Mouse (Mus musculus): ENCODE measurements around the gene Ppm1h. TPM values are rescaled to one million over a fixed set of nuclear protein-coding genes. Genes with fewer than 3 reads are reported as not detected.
A peak's percentile ranks its signal among the peaks of the same experiment; 100 is the strongest.

The Ppm1h gene
- total RNA-seq, 2 experiments from 2014 or later: 88.0 to 98.7 TPM

DNA sequence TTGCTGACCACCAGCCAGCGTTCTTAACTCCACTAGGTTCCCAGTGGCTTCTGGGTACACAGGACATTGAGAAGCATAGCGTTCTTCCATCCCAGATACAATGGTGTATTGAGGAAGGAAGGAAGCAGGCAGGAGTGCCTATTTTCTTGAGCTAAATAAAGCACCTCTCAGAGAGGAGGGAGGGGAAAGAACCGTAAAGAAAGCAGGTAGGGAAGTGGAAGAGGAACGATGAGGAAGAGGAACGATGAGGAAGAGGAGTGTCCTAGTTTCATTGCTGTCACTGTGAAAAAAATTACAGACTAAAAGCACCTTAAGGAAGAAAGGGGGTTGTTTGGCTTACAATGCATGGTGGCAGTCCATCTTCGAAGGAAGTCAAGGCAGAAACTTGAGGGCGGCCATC, 291.6 kb downstream of the Ppm1h start:
- DNase-seq (ENCODE audit: low spot score in 2 of 2): no peak
- intact Hi-C loops (cut with DNase I): no loop called here

DNA sequence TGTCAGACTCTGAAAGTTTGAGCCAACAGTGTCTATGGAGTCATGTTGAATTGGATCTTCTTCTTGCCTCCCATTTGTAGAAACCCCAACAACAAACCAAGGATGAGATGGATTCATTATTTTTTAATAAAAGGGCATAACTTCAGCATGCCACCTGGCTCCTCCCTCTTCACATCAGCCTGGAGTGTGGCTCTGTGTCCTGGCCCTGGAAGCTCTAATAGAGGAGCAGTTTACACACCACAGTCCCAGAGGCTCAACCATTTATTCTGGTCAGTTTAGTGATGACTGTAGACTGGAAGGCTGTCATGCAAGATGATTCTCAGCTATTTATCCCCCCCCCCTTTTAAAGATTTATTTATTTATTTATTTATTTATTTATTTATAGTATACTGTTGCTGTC, 294.7 kb downstream of the Ppm1h start:
- intact Hi-C loops (cut with DNase I): no loop called here
- DNase-seq (ENCODE audit: low spot score in 2 of 2): no peak

DNA sequence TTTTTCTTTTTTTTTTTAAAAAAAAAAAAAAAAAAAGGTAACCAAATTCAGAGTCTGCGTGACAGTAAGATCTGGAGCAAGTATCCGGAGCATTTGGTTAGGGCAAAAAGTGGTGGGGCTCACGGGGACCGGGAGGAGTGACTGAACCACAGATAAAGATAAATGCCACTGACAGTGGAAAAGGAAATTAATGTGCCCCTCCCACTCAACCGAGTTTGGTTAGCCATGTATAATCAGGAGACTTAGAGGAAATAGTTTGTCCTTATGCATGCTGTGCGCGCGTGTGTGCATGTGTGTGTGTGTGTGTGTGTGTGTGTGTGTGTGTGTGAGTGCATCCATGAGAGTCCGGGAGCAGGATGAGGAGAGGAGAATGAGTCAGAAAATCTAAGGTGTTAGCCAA, 297.5 kb downstream of the Ppm1h start:
- intact Hi-C loops (cut with DNase I): no loop called here
- no peak for DNase-seq (ENCODE audit: low spot score in 2 of 2)

DNA sequence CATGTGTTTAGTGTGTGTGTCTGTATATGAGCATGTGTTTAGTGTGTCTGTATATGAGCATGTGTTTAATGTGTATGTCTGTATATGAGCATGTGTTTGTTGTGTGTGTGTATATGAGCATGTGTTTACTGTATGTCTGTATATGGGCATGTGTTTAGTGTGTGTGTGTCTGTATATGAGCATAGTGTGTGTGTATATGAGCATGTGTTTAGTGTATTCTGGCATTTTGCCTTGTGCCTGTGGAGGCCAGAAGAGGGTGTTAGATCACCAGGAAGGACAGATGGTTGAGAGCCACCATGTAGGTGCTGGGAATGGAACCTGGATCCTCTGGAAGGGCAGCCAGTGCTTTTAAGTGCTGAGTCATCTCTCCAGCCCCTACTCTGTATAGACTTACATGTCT, 300.8 kb downstream of the Ppm1h start:
- no peak for DNase-seq (ENCODE audit: low spot score in 2 of 2)
- intact Hi-C loops (cut with DNase I): no loop called here

DNA sequence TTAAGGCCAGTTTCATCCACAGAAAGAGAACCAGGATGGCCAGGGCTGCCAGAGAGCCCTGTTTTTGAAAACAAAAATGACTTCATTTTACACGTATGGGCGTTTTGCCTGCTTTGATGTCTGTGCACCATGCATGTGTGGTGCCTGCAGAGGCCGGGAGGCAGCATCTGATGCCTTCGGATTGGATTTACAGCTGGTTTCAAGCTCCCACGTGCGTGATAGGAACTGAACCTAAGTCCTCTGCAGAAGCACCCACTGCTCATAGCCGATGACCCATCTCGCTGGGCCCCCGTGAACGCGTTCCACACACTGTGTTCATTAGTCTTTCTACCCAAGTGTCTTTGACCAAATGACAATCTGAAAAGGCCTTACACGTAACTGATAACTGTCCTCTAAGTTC, 301.6 kb downstream of the Ppm1h start:
- no peak for DNase-seq (ENCODE audit: low spot score in 2 of 2)
- intact Hi-C loops (cut with DNase I): loop anchor here (10.0 kb wide), 1 partner anchor 295 kb away; no protein-coding TSS in a partner anchor

DNA sequence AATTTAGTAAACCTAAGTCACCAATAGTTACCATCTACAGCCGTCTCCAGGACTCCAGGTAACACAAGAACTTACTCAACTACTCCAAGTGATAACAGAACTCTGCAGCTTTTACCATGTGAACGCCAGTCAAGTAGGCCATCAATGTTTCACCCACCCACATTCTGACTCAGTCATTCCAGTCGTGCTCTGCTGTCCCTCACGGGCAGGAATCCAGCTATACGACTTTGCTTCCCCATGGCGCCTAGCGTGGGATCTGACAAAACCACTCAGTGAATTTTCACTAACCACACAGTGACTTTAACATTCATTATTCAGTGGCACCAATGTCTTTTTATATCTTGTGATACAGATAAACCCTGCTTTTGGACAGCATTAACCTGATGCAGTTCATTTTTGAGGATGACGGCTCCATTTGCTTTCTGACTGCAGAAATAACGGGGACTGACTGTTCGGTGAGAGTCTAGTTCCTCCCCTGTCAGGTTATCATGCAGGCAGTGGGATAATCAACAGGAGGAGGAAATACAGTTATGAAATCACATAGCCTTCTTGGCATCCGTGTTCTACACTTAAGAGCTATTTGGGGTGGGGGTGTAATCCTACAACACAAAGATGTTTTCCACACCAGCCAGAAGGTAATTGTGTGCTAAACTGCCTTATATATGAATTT, 304.5 kb downstream of the Ppm1h start:
- intact Hi-C loops (cut with DNase I): loop anchor here (10.0 kb wide), 1 partner anchor 298 kb away; no protein-coding TSS in a partner anchor
- peak in 1 of 2 experiments; percentile 66 for DNase-seq (ENCODE audit: low spot score in 2 of 2)

DNA sequence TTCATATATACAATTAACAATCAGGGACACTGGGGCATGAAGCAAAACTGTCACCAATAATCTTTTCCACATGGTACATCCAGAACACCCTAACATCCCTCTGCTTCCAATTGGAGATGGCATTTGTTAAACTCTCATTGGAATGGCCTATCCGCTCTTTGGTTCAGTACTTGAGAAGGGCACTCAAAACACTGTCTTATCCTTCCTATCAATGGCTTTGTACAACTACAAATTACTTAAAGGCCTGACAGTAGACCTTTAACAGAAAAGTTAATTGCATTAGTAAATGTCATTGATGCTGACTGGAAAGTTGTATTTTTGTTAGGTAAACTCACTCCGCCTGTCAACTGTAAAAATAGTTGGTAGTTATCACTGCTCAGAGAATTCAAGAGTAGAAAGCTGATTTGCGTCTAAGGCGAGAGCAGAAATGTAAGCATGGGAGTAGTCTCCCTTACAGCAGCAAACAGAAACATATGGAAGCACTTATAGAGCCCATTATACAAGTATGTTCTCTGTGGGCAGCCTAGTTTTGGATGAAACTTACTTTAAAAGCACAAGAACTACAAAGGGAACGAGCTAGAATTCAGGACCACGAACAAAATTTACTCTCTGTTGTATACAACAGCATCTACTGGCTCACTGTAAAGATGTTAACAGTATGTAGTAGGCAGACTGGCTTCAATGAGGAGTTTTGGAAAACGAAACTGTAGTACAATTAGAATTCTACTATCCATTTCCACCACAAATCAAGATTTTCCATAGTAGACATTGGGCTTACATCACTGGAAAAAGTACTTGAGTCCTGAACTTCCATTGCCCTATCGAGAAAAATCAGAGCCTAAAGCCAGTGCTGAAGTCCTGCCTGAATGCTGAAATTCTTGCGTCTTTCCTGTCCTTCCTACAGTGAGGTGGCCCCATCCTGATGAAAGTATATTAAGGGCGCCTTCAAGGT, 305.3 kb downstream of the Ppm1h start:
- no peak for DNase-seq (ENCODE audit: low spot score in 2 of 2)
- intact Hi-C loops (cut with DNase I): loop anchor here (10.0 kb wide), 1 partner anchor 299 kb away; no protein-coding TSS in a partner anchor

DNA sequence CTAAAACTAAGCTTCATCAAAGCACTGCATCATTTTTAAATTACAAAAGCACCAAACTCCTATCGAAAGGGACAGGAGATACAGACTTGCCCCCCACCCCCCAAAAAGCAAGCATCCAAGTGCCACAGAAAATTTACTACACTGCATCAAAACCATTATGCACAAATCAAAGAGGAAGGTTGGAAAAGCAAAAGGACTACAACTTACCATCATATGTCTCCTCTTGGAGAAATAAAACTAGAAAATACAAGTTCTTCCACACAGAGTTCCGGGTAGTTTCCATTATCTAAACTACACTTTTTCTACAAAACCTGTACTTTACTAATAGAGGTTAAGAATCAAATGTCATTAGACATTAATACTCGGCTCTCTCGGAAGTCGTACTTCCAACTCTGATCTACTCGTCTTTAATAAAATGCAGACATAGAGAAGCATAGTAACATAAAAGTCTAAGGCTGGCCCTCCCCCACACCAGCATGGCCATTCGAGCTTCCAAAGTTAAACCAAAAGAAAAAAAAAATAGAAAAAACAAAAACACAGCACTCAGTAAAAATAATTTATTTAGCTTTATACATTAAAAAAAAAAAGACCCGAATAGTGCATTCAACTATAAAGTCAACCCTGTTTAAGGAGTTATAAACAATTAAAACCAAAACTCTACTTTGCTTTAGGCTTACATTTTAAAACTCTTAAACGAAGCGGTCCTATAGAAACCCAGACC, 306.1 kb downstream of the Ppm1h start:
- intact Hi-C loops (cut with DNase I): loop anchor here (5.0 to 10.0 kb wide), 4 partner anchors 52 to 432 kb away; no protein-coding TSS in a partner anchor
- no peak for DNase-seq (ENCODE audit: low spot score in 2 of 2)

DNA sequence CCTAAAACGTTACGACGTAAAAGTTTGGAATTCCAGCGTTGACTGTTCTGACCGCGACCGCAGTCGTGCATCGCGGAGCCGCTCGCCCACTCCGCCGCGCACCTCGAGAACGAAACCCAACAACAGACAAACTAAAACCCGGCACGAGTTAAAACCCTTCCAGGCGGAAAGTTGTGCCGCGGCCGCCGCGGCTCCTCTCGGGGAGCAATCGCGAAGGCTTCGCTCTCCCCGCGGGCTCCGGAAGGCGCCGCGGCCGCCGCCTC, 306.6 kb downstream of the Ppm1h start:
- DNase-seq (ENCODE audit: low spot score in 2 of 2): no peak
- intact Hi-C loops (cut with DNase I): loop anchor here (5.0 to 10.0 kb wide), 4 partner anchors 53 to 433 kb away; no protein-coding TSS in a partner anchor

DNA sequence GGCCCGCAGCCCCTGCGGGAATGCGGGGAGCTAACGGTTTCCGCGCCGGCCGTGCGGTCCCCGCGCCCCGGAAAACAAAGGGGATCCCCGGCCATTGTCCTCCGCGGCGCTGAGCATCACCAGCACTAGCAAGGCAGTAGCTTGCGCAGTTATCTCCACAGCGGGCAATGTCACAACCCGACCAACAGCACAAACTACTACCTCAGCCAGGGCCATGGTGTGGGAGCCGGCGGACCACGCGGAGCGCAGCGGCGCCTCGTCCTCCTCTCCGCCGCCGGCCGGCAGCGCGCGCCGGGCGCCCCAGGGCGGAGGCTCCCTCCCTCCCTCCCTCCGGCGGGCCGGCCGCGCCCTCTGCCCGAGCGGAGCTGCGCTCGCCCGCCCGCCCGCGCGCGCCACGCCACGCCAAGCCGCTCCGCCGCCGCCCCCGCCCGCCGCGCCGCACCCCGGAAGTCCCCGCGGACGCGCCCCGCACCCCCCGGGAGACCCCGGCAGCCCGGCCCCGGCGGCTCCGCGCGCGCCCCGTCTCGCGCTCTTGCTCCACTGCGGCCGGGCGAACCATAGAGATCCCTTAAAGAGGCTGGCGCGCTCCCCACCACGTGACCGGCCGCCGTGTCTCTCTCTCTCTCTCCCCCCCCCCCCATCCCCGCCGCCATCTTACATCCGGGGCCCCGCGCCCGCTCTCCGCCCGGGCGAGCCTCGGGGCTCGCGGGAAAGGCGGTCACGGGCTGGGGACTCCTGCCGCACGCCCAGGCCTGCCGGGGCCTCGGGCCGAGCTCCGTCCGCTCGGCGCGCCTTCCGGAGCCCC, 307.2 kb downstream of the Ppm1h start:
- intact Hi-C loops (cut with DNase I): loop anchor here (5.0 to 10.0 kb wide), 4 partner anchors 53 to 433 kb away; no protein-coding TSS in a partner anchor
- DNase-seq (ENCODE audit: low spot score in 2 of 2): peak; percentile 81 to 85

DNA sequence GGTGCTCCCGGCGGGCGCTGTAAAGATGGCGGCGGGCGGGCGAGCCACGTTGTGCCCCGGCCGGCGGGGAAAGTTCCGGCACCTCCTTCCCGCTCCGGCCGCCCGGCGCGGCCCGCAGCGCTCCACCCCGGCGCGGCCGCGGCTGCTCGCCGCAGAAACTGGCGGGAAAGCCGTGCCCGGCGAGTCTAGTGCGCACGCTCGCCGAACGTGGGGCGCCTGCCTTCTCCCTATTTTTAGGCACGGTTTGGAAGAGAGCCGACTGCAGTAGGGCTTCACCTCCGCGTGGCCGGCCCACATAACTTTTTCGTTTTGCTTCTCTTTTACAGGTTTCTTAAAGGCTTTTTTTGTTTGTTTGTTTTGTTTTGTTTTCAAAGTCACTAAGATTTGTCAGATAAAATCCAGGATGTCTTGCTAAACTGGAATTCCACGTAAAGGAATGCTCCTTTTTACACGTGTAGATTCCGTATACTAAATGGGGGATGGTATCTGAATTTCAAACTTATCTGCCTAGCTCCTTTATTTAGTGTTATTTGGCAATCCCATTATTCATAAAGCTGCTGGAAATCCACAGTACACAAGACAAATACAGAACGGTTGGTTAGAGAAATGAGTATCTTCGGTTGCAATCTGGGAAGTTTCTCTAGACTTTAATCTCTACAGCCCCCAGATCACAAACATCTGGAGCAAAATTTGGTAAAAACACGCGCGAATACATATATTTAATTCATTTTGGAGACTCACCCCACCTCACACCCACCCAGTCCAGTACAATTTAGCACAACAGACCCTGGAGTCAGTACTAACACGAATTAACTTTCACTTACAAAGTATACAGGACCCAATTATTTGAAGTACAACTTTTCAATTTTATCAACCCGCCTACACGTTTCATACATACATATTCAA, 308.0 kb downstream of the Ppm1h start:
- intact Hi-C loops (cut with DNase I): loop anchor here (1.0 to 10.0 kb wide), 5 partner anchors 54 to 434 kb away; no protein-coding TSS in a partner anchor
- DNase-seq (ENCODE audit: low spot score in 2 of 2): peak; percentile 46 to 80

DNA sequence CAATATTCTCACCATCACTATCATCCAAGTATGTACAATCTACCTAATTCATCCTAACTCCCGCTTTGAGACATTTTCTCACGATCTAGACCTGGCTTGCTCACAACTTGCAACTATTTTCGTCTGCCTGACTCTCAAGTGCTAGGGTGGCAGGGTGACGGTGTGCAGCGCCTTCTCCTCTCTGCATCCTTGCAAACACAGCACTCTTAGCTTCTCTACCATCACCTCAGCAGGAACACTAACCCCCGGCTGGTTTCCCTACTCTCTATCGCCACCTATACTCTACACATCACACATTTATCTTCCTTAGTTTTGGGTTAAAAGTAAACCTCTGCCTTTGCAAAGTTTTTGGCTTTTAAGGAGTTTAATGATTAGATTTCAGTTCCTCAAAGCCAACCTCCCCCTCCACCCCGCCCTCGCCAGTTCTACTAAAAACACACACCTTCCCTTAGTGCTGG, 309.1 kb downstream of the Ppm1h start:
- intact Hi-C loops (cut with DNase I): loop anchor here (1.0 to 10.0 kb wide), 5 partner anchors 55 to 435 kb away; no protein-coding TSS in a partner anchor

DNA sequence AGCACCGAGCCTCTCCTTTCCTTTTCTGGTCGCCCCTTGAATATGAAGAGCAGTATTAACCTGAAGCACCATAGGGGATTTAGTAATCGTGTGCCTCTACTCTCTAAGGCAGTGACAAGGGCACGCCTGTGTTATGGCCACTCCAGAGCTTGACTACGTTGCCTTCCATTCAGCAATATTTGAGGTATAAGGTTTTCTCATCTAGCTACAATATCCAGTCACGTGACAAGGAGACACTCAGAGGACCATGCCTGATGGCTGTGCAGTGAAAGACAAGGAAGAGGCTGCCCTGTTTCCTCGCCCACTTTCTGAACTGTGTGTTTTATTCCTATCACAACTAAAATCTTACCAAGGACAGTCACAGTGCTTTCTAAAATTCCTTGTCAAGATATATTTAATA, 309.8 kb downstream of the Ppm1h start:
- no peak for DNase-seq (ENCODE audit: low spot score in 2 of 2)
- intact Hi-C loops (cut with DNase I): loop anchor here (5.0 to 10.0 kb wide), 4 partner anchors 56 to 436 kb away; no protein-coding TSS in a partner anchor

More for the DNA sequence above, 309.1 kb downstream of the Ppm1h start:
- DNase-seq (ENCODE audit: low spot score in 2 of 2): peak; percentile 62 to 72

DNA sequence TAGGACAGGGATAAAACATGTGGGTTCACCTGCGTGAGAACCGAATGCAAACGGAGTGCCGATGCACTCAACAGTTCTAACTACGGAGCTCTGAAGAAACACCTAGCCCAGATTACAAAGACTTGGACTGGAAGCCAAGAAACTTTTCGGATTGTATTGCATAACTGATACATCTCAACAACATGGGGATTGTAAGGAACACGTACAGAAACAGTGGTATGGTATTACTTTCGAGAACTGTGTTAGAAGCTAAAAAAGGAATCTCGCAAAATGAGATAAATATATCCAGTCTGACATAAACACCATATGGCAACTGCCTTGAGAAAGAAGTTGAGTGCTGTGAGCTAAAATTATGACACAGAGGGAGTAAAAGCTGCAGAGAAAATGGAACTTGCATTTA, 311.4 kb downstream of the Ppm1h start:
- DNase-seq (ENCODE audit: low spot score in 2 of 2): peak in 1 of 2 experiments; percentile 66
- intact Hi-C loops (cut with DNase I): loop anchor here (5.0 to 10.0 kb wide), 4 partner anchors 58 to 438 kb away; no protein-coding TSS in a partner anchor

DNA sequence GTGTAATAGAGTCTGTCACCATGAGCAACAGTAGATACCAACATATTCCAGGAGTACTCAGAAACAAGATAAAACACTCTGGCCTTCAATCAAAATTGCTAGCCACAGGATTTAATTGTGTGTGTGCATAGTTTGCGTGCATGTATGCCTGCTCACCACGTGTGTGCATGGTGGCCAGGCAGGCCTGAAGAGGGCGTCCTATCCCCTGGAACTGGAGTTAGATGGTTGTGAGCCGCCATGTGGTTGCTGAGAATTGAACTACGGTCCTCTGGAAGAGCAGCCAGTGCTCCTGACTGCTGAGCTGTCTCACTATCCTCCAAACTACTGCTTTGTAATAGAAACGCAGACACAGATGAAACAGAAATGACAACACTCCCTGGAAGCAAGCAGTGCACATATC, 312.0 kb downstream of the Ppm1h start:
- intact Hi-C loops (cut with DNase I): no loop called here
- no peak for DNase-seq (ENCODE audit: low spot score in 2 of 2)

DNA sequence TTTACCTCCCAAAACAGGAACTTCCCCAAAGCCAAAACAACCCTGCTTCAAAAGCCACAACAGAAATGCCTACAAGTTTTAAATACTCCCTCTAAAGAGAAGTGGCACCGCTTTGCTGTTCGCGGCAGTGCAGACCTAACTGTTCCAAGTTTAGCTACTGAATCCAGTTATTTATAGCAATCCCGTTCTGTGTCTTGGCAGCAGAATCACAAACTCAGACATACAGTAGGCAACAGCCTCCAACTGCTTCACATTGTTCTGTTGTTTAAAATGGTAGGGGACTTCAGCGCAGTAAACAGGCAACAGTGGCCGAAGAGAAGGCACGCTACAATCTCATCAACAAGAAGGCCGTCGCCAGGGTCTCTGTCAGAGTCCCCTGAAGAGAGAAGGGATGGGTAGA, 312.5 kb downstream of the Ppm1h start:
- intact Hi-C loops (cut with DNase I): no loop called here
- DNase-seq (ENCODE audit: low spot score in 2 of 2): peak; percentile 64 to 79

DNA sequence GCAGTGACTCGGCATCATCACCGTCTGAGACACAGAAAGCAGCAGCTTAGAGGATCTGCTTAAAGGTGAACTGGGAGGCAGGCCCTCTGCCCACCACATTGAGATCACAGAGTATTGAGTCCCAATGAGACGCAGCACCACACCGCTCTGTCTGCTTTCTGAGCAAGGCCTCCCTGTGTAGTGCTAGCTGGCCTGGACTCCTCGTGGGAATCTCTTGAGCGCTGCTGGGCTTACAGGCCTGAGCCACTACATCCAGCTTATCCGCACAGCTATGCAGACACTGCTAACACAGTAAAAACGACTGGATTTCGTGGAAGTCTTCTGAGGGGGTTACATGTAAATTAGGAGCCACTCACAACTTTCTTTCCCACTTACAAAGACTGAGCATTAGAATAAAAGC, 313.1 kb downstream of the Ppm1h start:
- intact Hi-C loops (cut with DNase I): no loop called here
- DNase-seq (ENCODE audit: low spot score in 2 of 2): no peak
